Mouse (Mus musculus) MEL (cell line): ENCODE results near the gene Il11. TPM values are rescaled to one million over a fixed set of nuclear protein-coding genes. Genes with fewer than 3 reads are reported as not detected.

Experiments
- DNase-seq: peaks from one replicate; pipeline ENCODE4 v3.0.0; 2011; ENCODE audit warnings: low read depth, low spot score
- H3K27ac ChIP-seq: 2 replicates; pipeline ENCODE4 v1.5.1; 2012; ENCODE audit warnings: low read depth, mild to moderate bottlenecking, control low read depth, low read length, moderate library complexity; ENCODE audit not compliant: control insufficient read depth
- H3K27me3 ChIP-seq, 2 experiments: fragments of 150-350 bp in 1 of 2; sonication (generic) in 1 of 2; 2 replicates each; pipeline ENCODE4 v1.6.1; 2012; ENCODE audit warnings: low read length in 2 of 2, mild to moderate bottlenecking in 2 of 2, improper control_type of control experiment in 1 of 2, moderate library complexity in 1 of 2; ENCODE audit not compliant: insufficient read depth in 2 of 2, control insufficient read depth in 1 of 2
- H3K36me3 ChIP-seq, 2 experiments: 2 replicates each; pipeline ENCODE4 v1.6.1; 2012 to 2014; ENCODE audit warnings: low read length in 2 of 2, improper control_type of control experiment in 1 of 2, inconsistent platforms in 1 of 2, mild to moderate bottlenecking in 1 of 2; ENCODE audit not compliant: insufficient read depth in 2 of 2, control insufficient read depth in 1 of 2
- H3K4me1 ChIP-seq, 2 experiments: fragments of 150-350 bp in 1 of 2; sonication (generic) in 1 of 2; 2 replicates each; pipeline ENCODE4 v1.6.1; 2012; ENCODE audit warnings: low read length in 2 of 2, improper control_type of control experiment in 1 of 2, mild to moderate bottlenecking in 1 of 2; ENCODE audit not compliant: insufficient read depth in 2 of 2, control insufficient read depth in 1 of 2
- H3K4me3 ChIP-seq, 2 experiments: fragments of 150-350 bp in 1 of 2; sonication (generic) in 1 of 2; 2 replicates each; pipeline ENCODE4 v1.5.1; 2012; ENCODE audit warnings: low read depth in 2 of 2, low read length in 2 of 2, mild to moderate bottlenecking in 2 of 2, moderate library complexity in 2 of 2, control low read depth in 1 of 2, improper control_type of control experiment in 1 of 2; ENCODE audit not compliant: control insufficient read depth in 1 of 2, insufficient read depth in 1 of 2
- H3K79me2 ChIP-seq: 2 replicates; pipeline ENCODE4 v1.6.1; 2012; ENCODE audit warnings: mild to moderate bottlenecking, low read length, moderate library complexity; ENCODE audit not compliant: control insufficient read depth, poor library complexity, insufficient read depth
- H3K9ac ChIP-seq: 2 replicates; pipeline ENCODE4 v1.6.1; 2012; ENCODE audit warnings: low read depth, mild to moderate bottlenecking, control low read depth, low read length, moderate library complexity; ENCODE audit not compliant: control insufficient read depth, poor library complexity, severe bottlenecking
- H3K9me3 ChIP-seq: fragments of 150-350 bp; sonication (generic); replicated peaks from 2 replicates; pipeline ENCODE4 v1.6.1; 2012; ENCODE audit warnings: mild to moderate bottlenecking, low read length, improper control_type of control experiment, moderate library complexity; ENCODE audit not compliant: insufficient read depth
- BHLHE40 ChIP-seq: IDR thresholded peaks from 2 replicates; pipeline ENCODE4 v1.6.1; 2012; ENCODE audit warnings: low read depth, mild to moderate bottlenecking, inconsistent platforms, low read length, improper control_type of control experiment, borderline replicate concordance
- CHD2 ChIP-seq: IDR thresholded peaks from 2 replicates; pipeline ENCODE4 v1.6.1; 2011; ENCODE audit warnings: low read length, improper control_type of control experiment
- CTCF ChIP-seq, 3 experiments: IDR thresholded peaks in 2 of 3; conservative IDR thresholded peaks in 1 of 3; 2 replicates each; pipeline ENCODE4 v1.5.1; 2011 to 2012; ENCODE audit warnings: low read length in 3 of 3, low read depth in 2 of 3, mild to moderate bottlenecking in 2 of 3, improper control_type of control experiment in 1 of 3, inconsistent platforms in 1 of 3, mixed read lengths in 1 of 3, moderate library complexity in 1 of 3; ENCODE audit not compliant: control insufficient read depth in 1 of 3, insufficient read depth in 1 of 3, poor library complexity in 1 of 3, severe bottlenecking in 1 of 3
- ELF1 ChIP-seq: IDR thresholded peaks from 2 replicates; pipeline ENCODE4 v1.6.1; 2014; ENCODE audit warnings: low read depth, mild to moderate bottlenecking, inconsistent platforms, low read length, improper control_type of control experiment, moderate library complexity
- GABPA ChIP-seq: IDR thresholded peaks from 2 replicates; pipeline ENCODE4 v1.6.1; 2012; ENCODE audit warnings: low read depth, mild to moderate bottlenecking, inconsistent platforms, low read length, improper control_type of control experiment, moderate library complexity
- HCFC1 ChIP-seq: IDR thresholded peaks from 2 replicates; pipeline ENCODE4 v1.6.1; 2012; ENCODE audit warnings: low read depth, mild to moderate bottlenecking, inconsistent platforms, low read length, improper control_type of control experiment, moderate library complexity
- MAX ChIP-seq: IDR thresholded peaks from 2 replicates; pipeline ENCODE4 v1.6.1; 2011; ENCODE audit warnings: low read length, improper control_type of control experiment
- MAZ ChIP-seq: IDR thresholded peaks from 2 replicates; pipeline ENCODE4 v1.6.1; 2012; ENCODE audit warnings: low read depth, mild to moderate bottlenecking, inconsistent platforms, low read length, improper control_type of control experiment
- MEF2A ChIP-seq: IDR thresholded peaks from 2 replicates; pipeline ENCODE4 v1.6.1; 2014; ENCODE audit warnings: low read depth, mild to moderate bottlenecking, inconsistent platforms, low read length, improper control_type of control experiment; ENCODE audit not compliant: poor library complexity, insufficient replicate concordance, severe bottlenecking; ENCODE audit errors: extremely low read depth
- MYB ChIP-seq: IDR thresholded peaks from 2 replicates; pipeline ENCODE4 v1.6.1; 2011; ENCODE audit warnings: mild to moderate bottlenecking, low read depth, low read length, improper control_type of control experiment
- MYC ChIP-seq: IDR thresholded peaks from 2 replicates; pipeline ENCODE4 v1.6.1; 2011; ENCODE audit warnings: low read depth, mild to moderate bottlenecking, low read length, improper control_type of control experiment, moderate library complexity
- NELFE ChIP-seq: IDR thresholded peaks from 2 replicates; pipeline ENCODE4 v1.6.1; 2011; ENCODE audit warnings: low read depth, low read length, improper control_type of control experiment
- NRF1 ChIP-seq: IDR thresholded peaks from 2 replicates; pipeline ENCODE4 v1.6.1; 2014; ENCODE audit warnings: low read depth, mild to moderate bottlenecking, inconsistent platforms, low read length, improper control_type of control experiment, moderate library complexity; ENCODE audit not compliant: poor library complexity, insufficient read depth, severe bottlenecking
- POLR2A ChIP-seq, 2 experiments: IDR thresholded peaks; 2 replicates each; pipeline ENCODE4 v1.6.1; 2011 to 2012; ENCODE audit warnings: low read length in 2 of 2, mild to moderate bottlenecking in 2 of 2, control low read depth in 1 of 2, improper control_type of control experiment in 1 of 2, low read depth in 1 of 2, moderate library complexity in 1 of 2; ENCODE audit not compliant: control insufficient read depth in 1 of 2, insufficient read depth in 1 of 2, poor library complexity in 1 of 2
- POLR2AphosphoS2 ChIP-seq: IDR thresholded peaks from 2 replicates; pipeline ENCODE4 v1.6.1; 2011; ENCODE audit warnings: low read length, improper control_type of control experiment
- SIN3A ChIP-seq: IDR thresholded peaks from 2 replicates; pipeline ENCODE4 v1.6.1; 2012; ENCODE audit warnings: low read length, improper control_type of control experiment, inconsistent platforms
- SMC3 ChIP-seq: IDR thresholded peaks from 2 replicates; pipeline ENCODE4 v1.6.1; 2011; ENCODE audit warnings: low read depth, low read length, improper control_type of control experiment
- TAL1 ChIP-seq: IDR thresholded peaks from 2 replicates; pipeline ENCODE4 v1.6.1; 2012; ENCODE audit warnings: mild to moderate bottlenecking, inconsistent platforms, low read length, moderate library complexity, mixed read lengths
- TBP ChIP-seq: IDR thresholded peaks from 2 replicates; pipeline ENCODE4 v1.8.0; 2011; ENCODE audit warnings: low read depth, low read length, improper control_type of control experiment
- USF1 ChIP-seq: IDR thresholded peaks from 2 replicates; pipeline ENCODE4 v1.6.1; 2014; ENCODE audit warnings: low read depth, mild to moderate bottlenecking, inconsistent platforms, low read length, improper control_type of control experiment, moderate library complexity
- ZC3H11A ChIP-seq: IDR thresholded peaks from 2 replicates; pipeline ENCODE4 v1.6.1; 2012; ENCODE audit warnings: low read depth, mild to moderate bottlenecking, inconsistent platforms, low read length, improper control_type of control experiment
- ZKSCAN1 ChIP-seq: IDR thresholded peaks from 2 replicates; pipeline ENCODE4 v1.6.1; 2012; ENCODE audit warnings: low read depth, mild to moderate bottlenecking, inconsistent platforms, low read length, improper control_type of control experiment, moderate library complexity
- ZMIZ1 ChIP-seq: IDR thresholded peaks from 2 replicates; pipeline ENCODE4 v1.6.1; 2012; ENCODE audit warnings: low read depth, mild to moderate bottlenecking, inconsistent platforms, low read length, improper control_type of control experiment, moderate library complexity
- polyA plus RNA-seq, 2 experiments: library from polyadenylated mRNA; stranded (reverse) in 1 of 2; unstranded in 1 of 2; fragments of >175 nt in 1 of 2; fragments of >200 nt in 1 of 2; gene quantifications; 2 replicates each; pipeline versions ENCODE4 v1.2.1 to v1.2.4; 2012; ENCODE audit warnings: low replicate concordance in 2 of 2, low read depth in 1 of 2; ENCODE audit not compliant: insufficient read length in 2 of 2, insufficient read depth in 1 of 2, missing spikeins in 1 of 2
- total RNA-seq: library from RNA; depleted of rRNA; stranded (reverse); fragments of 300-350 nt; gene quantifications from 2 replicates; pipeline ENCODE4 v1.2.3, GENCODE M21; 2012

The Il11 gene
- total and polyA plus RNA-seq, 3 experiments = 0.07 to 0.12 TPM; not detected in 1

GRCm38 (mm10) chr7:4746326-4746980 is 36.2 kb downstream of the Il11 start:
- TF ChIP-seq MYB (no peak), TAL1 (no peak), CTCF (IDR thresholded peaks at IDR 0.05 in 2 of 3, conservative IDR thresholded peaks at IDR 0.05 in 1 of 3; ENCODE audit: control insufficient read depth in 1 of 3, insufficient read depth in 1 of 3, low read depth in 2 of 3, low read length in 3 of 3, poor library complexity in 1 of 3, severe bottlenecking in 1 of 3) (no peak), BHLHE40 (no peak), CHD2 (no peak), GABPA (no peak), ELF1 (no peak), POLR2A (IDR thresholded peaks at IDR 0.05; ENCODE audit: control insufficient read depth in 1 of 2, insufficient read depth in 1 of 2, low read depth in 1 of 2, low read length in 2 of 2, poor library complexity in 1 of 2) (no peak), USF1 (no peak), POLR2AphosphoS2 (no peak), ZKSCAN1 (no peak), NELFE (no peak), MYC (no peak), MAX (no peak), NRF1 (no peak), SIN3A (no peak), TBP (no peak), SMC3 (no peak), ZMIZ1 (no peak)
- H3K4me1 ChIP-seq = peaks cover 0 to 7% of the 10 kb centered on the region in 2 experiments; a peak in 2 of 4 replicates
- no peak overlapping the region for H3K27ac ChIP-seq
- no peak overlapping the region for H3K4me3 ChIP-seq
- DNase-seq = no peak
- no peak overlapping the region for H3K9ac ChIP-seq
- H3K9me3 ChIP-seq = no peaks in the 10 kb centered on the region
- H3K27me3 ChIP-seq = no peaks in the 10 kb centered on the region
- no peaks in the 10 kb centered on the region for H3K36me3 ChIP-seq
- no peaks in the 10 kb centered on the region for H3K79me2 ChIP-seq

- H3K36me3 ChIP-seq = no peaks in the 10 kb centered on the region
- H3K4me1 ChIP-seq = peaks cover 2 to 9% of the 10 kb centered on the region in 2 experiments; a peak in 3 of 4 replicates
- no peak for DNase-seq
- H3K9ac ChIP-seq = no peak overlapping the region
- no peaks in the 10 kb centered on the region for H3K27me3 ChIP-seq
- H3K4me3 ChIP-seq = no peak overlapping the region
- TF ChIP-seq BHLHE40 = no peak
- TF ChIP-seq ZMIZ1 = no peak
- TF ChIP-seq MAX = no peak
- no peak for TF ChIP-seq ZC3H11A
- TF ChIP-seq MAZ = no peak
- TF ChIP-seq ZKSCAN1 = no peak
- TF ChIP-seq HCFC1 = no peak
- TF ChIP-seq MEF2A = no peak
- no peak for TF ChIP-seq USF1
- TF ChIP-seq MYC = no peak
- no peaks in the 10 kb centered on the region; the same call in 1 of the 2 replicates for H3K79me2 ChIP-seq
- H3K9me3 ChIP-seq = no peaks in the 10 kb centered on the region
- no peak overlapping the region for H3K27ac ChIP-seq
These were observed 37.8 kb downstream of the Il11 start for GRCm38 (mm10) chr7:4744886-4745285.
